Mouse (Mus musculus) embryonic facial prominence, embryonic 15.5 days (tissue): ENCODE results near the gene Gm13289. TPM values are rescaled to one million over a fixed set of nuclear protein-coding genes. Genes with fewer than 3 reads are reported as not detected.

ENCODE experiments used
- polyA plus RNA-seq: library from polyadenylated mRNA; unstranded; fragments of >200 nt; fragmentation: Nextera tagmentation; extraction: Ambion mirVana; gene quantifications from 2 replicates; pipeline ENCODE4 v1.2.1, GENCODE M21; 2015

The Gm13289 gene
- polyA plus RNA-seq, 1 experiment from 2014 or later, result not detected

Other genes with a start within 250 kb of the Gm13289 start
- not detected in 2 replicates for gene Ifna15, start 218.7 kb upstream of the Gm13289 start, polyA plus RNA-seq
- not detected in 2 replicates for gene Ifna14, start 205.1 kb upstream of the Gm13289 start, polyA plus RNA-seq
- not detected in 2 replicates for gene Ifna9, start 184.5 kb upstream of the Gm13289 start, polyA plus RNA-seq
- gene Ifna12, start 173.5 kb upstream of the Gm13289 start, polyA plus RNA-seq, result not detected in 2 replicates
- not detected in 2 replicates for gene C87499, start 142.5 kb upstream of the Gm13289 start, polyA plus RNA-seq
- not detected in 2 replicates for gene Ifna13, start 132.5 kb upstream of the Gm13289 start, polyA plus RNA-seq
- gene Ifna16, start 100.0 kb upstream of the Gm13289 start, polyA plus RNA-seq, result not detected in 2 replicates
- not detected in 2 replicates for gene Ifna2, start 93.0 kb upstream of the Gm13289 start, polyA plus RNA-seq
- not detected in 2 replicates for gene Ifnab, start 85.6 kb upstream of the Gm13289 start, polyA plus RNA-seq
- 0.72 and 1.2 TPM in 2 replicates for gene Gm26566, start 55.1 kb upstream of the Gm13289 start, polyA plus RNA-seq
- gene Klhl9, start 54.5 kb upstream of the Gm13289 start, polyA plus RNA-seq, result 90.9 and 93.4 TPM in 2 replicates
- not detected in 2 replicates for gene Gm13271, start 22.1 kb upstream of the Gm13289 start, polyA plus RNA-seq
- gene Gm13283, start 16.8 kb upstream of the Gm13289 start, polyA plus RNA-seq, result 0.32 and 0.75 TPM in 2 replicates
- 0.49 and 0.58 TPM in 2 replicates for gene Gm13290, start 3.1 kb upstream of the Gm13289 start, polyA plus RNA-seq
- not detected in 2 replicates for gene Gm13272, start 2.9 kb downstream of the Gm13289 start, polyA plus RNA-seq
- 0.28 and 0.69 TPM in 2 replicates for gene Ifnz, start 5.2 kb downstream of the Gm13289 start, polyA plus RNA-seq
- gene Gm13276, start 8.8 kb downstream of the Gm13289 start, polyA plus RNA-seq, result 1.0 TPM in 1 of 2 replicates, not detected in the other
- gene Gm13277, start 11.7 kb downstream of the Gm13289 start, polyA plus RNA-seq, result not detected in 2 replicates
- not detected in 2 replicates for gene Gm13278, start 14.6 kb downstream of the Gm13289 start, polyA plus RNA-seq
- not detected in 2 replicates for gene Gm13275, start 17.6 kb downstream of the Gm13289 start, polyA plus RNA-seq
- not detected in 2 replicates for gene Gm13279, start 20.5 kb downstream of the Gm13289 start, polyA plus RNA-seq
- 1.7 TPM in 2 replicates for gene Gm13285, start 22.7 kb downstream of the Gm13289 start, polyA plus RNA-seq
- gene Gm13287, start 26.3 kb downstream of the Gm13289 start, polyA plus RNA-seq, result not detected in 2 replicates
- gene Gm13288, start 28.6 kb downstream of the Gm13289 start, polyA plus RNA-seq, result not detected in 2 replicates
- gene Ifna7, start 39.3 kb downstream of the Gm13289 start, polyA plus RNA-seq, result not detected in 2 replicates
- gene Ifna11, start 43.0 kb downstream of the Gm13289 start, polyA plus RNA-seq, result not detected in 2 replicates
- not detected in 2 replicates for gene Ifna6, start 50.5 kb downstream of the Gm13289 start, polyA plus RNA-seq
- gene Ifna5, start 58.6 kb downstream of the Gm13289 start, polyA plus RNA-seq, result not detected in 2 replicates
- not detected in 2 replicates for gene Ifna4, start 64.9 kb downstream of the Gm13289 start, polyA plus RNA-seq
- gene Ifna1, start 73.2 kb downstream of the Gm13289 start, polyA plus RNA-seq, result not detected in 2 replicates
- not detected in 2 replicates for gene Ifne, start 103.3 kb downstream of the Gm13289 start, polyA plus RNA-seq